Mouse (Mus musculus) testis, adult 2 months (tissue): ENCODE measurements at regions not wholly inside any gene's neighbourhood (a gene's known extent, or its start where the extent isn't known, plus 50 kb on each side); places are given as distances from the start of the nearest gene placed in this dataset.

Experiments
- CTCF ChIP-seq: fragments of 200-500 bp; IDR thresholded peaks from 2 replicates; pipeline ENCODE4 v1.5.1; 2012; ENCODE audit warnings: low read depth, mild to moderate bottlenecking, inconsistent platforms, low read length, moderate library complexity; ENCODE audit not compliant: control insufficient read depth, insufficient read depth, insufficient replicate concordance
- POLR2A ChIP-seq: fragments of 200-500 bp; IDR thresholded peaks from 2 replicates; pipeline ENCODE4 v1.6.1; 2012; ENCODE audit warnings: low read depth, mild to moderate bottlenecking, inconsistent platforms, low read length, moderate library complexity; ENCODE audit not compliant: control insufficient read depth

DNA sequence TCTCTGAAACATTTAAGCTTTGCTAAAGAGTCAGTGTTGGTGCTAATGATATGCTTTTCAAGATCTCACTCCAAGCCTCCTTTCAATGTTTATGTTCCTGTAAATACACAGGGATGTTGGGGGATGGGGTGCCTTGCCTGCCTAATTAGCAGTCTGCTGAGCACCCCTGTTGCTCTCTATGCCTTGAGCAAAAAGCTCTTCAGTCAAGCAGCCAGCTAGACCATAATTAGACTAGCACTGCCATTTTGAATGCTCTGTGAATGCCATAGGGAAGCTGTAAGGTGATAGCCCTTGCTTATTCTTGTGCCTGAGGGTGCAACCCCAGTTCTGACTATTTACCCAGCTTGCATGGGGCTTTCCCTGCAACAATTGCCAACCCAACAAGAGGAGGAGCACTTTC is 338.6 kb upstream of the Cwc22 start:
- TF ChIP-seq POLR2A (no peak), CTCF (no peak)
